Mouse (Mus musculus): ENCODE measurements around the gene Musk.

DNA sequence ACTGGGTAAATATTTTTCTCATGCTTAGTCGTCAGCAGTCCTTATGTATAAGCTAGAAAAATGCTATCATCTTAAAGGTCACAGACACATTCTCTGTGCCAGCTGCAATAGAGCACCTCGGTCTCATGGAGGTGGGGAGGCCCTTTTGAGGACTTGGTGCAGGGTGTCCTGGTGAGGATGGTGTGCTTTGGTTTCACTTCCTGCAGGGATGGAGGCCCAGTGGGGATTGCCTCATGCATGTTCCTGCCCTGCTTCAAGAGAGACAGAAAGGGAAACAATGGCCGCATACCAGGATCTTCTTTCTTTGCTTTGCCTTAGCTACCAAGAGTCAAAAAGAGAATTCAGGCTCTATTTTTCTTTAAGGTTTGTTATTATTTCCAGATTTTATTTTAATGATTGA lies 31.8 kb downstream of the Musk start:
- no peak for TF ChIP-seq CTCF (IDR thresholded peaks at IDR 0.05; ENCODE audit: borderline replicate concordance, control insufficient read depth, extremely low read depth, insufficient read depth, low read length, poor library complexity)
- TF ChIP-seq POLR2A (IDR thresholded peaks at IDR 0.05; ENCODE audit: control insufficient read depth, extremely low read depth, insufficient read depth, low read length, poor library complexity), result no peak

Measured in thymus, adult 2 months (tissue).